Mouse (Mus musculus): ENCODE measurements around the gene Olfr1246. TPM values are rescaled to one million over a fixed set of nuclear protein-coding genes. Genes with fewer than 3 reads are reported as not detected.

The Olfr1246 gene
- polyA plus RNA-seq, 1 experiment from 2014 or later, result not detected

Other genes with a start within 250 kb of the Olfr1246 start
- not detected in 2 replicates for gene Olfr1234, start 228.3 kb downstream of the Olfr1246 start, polyA plus RNA-seq (2014; fragmentation: Nextera tagmentation; extraction: Ambion mirVana)
- not detected in 2 replicates for gene Olfr1238, start 183.5 kb downstream of the Olfr1246 start, polyA plus RNA-seq (2014; fragmentation: Nextera tagmentation; extraction: Ambion mirVana)
- not detected in 2 replicates for gene Olfr1239, start 172.8 kb downstream of the Olfr1246 start, polyA plus RNA-seq (2014; fragmentation: Nextera tagmentation; extraction: Ambion mirVana)
- not detected in 2 replicates for gene Olfr1240, start 150.2 kb downstream of the Olfr1246 start, polyA plus RNA-seq (2014; fragmentation: Nextera tagmentation; extraction: Ambion mirVana)
- not detected in 2 replicates for gene Olfr1241, start 106.0 kb downstream of the Olfr1246 start, polyA plus RNA-seq (2014; fragmentation: Nextera tagmentation; extraction: Ambion mirVana)
- not detected in 2 replicates for gene Olfr1242, start 94.8 kb downstream of the Olfr1246 start, polyA plus RNA-seq (2014; fragmentation: Nextera tagmentation; extraction: Ambion mirVana)
- not detected in 2 replicates for gene Olfr1243, start 61.7 kb downstream of the Olfr1246 start, polyA plus RNA-seq (2014; fragmentation: Nextera tagmentation; extraction: Ambion mirVana)
- not detected in 2 replicates for gene Olfr1245, start 14.7 kb downstream of the Olfr1246 start, polyA plus RNA-seq (2014; fragmentation: Nextera tagmentation; extraction: Ambion mirVana)
- not detected in 2 replicates for gene Olfr1247, start 21.0 kb upstream of the Olfr1246 start, polyA plus RNA-seq (2014; fragmentation: Nextera tagmentation; extraction: Ambion mirVana)
- not detected in 2 replicates for gene Olfr1248, start 25.1 kb upstream of the Olfr1246 start, polyA plus RNA-seq (2014; fragmentation: Nextera tagmentation; extraction: Ambion mirVana)
- gene Olfr1249, start 41.8 kb upstream of the Olfr1246 start, polyA plus RNA-seq (2014; fragmentation: Nextera tagmentation; extraction: Ambion mirVana), result not detected in 2 replicates
- gene Olfr1250, start 68.3 kb upstream of the Olfr1246 start, polyA plus RNA-seq (2014; fragmentation: Nextera tagmentation; extraction: Ambion mirVana), result not detected in 2 replicates
- not detected in 2 replicates for gene Olfr1251, start 78.8 kb upstream of the Olfr1246 start, polyA plus RNA-seq (2014; fragmentation: Nextera tagmentation; extraction: Ambion mirVana)
- not detected in 2 replicates for gene Olfr1252, start 131.9 kb upstream of the Olfr1246 start, polyA plus RNA-seq (2014; fragmentation: Nextera tagmentation; extraction: Ambion mirVana)
- not detected in 2 replicates for gene Olfr1253, start 163.9 kb upstream of the Olfr1246 start, polyA plus RNA-seq (2014; fragmentation: Nextera tagmentation; extraction: Ambion mirVana)
- not detected in 2 replicates for gene Olfr1254, start 200.5 kb upstream of the Olfr1246 start, polyA plus RNA-seq (2014; fragmentation: Nextera tagmentation; extraction: Ambion mirVana)
- not detected in 2 replicates for gene Olfr1255, start 218.9 kb upstream of the Olfr1246 start, polyA plus RNA-seq (2014; fragmentation: Nextera tagmentation; extraction: Ambion mirVana)
- gene Olfr1256, start 248.4 kb upstream of the Olfr1246 start, polyA plus RNA-seq (2014; fragmentation: Nextera tagmentation; extraction: Ambion mirVana), result not detected in 2 replicates